ENCODE assay signal across 8 mouse cellular contexts in the genomic region with DNA sequence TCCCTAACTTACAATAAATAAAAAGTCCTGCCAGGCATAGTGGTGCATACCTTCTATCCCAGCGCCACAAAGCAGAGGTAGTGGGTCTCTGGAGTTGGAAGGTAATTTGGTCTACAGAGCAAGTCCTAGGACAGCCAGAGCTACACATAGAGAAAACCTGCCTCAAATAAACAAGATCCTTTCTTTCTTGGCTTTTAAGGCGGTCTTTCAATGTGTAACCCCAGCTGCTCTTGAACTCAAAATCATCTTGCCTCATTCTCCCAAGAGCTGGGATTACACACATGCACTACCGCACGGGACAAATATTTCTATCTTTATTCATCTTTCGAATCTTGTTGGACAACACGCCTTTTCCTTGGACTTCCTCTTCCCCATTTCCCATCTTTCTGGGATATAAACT. TPM values are rescaled to one million over a fixed set of nuclear protein-coding genes. Genes with fewer than 3 reads are reported as not detected.
DNase-seq lines count a peak whose midpoint lies in the region; ATAC-seq and TF ChIP-seq lines count a peak whose summit lies in the region.

No protein-coding gene starts in this region.

- 58% methylated on average over 6 of the region's 6 CpGs for WGBS in heart, embryonic 16.5 days
- 60% methylated on average over 6 of the region's 6 CpGs for WGBS in liver, postnatal 0 days (ENCODE audit: insufficient replicate concordance)

- no peak overlapping the region for H3K4me3 ChIP-seq in ES-Bruce4 (ENCODE audit: low read depth, low read length)
- peak overlapping the region; percentile 98 for H3K4me3 ChIP-seq in heart, embryonic 16.5 days (ENCODE audit: low read length)
- peak overlapping the region; percentile 92 for H3K4me3 ChIP-seq in liver, postnatal 0 days (ENCODE audit: low read depth, low read length)

- H3K27me3 ChIP-seq in ES-Bruce4 (ENCODE audit: control insufficient read depth, insufficient read depth, low read length, poor library complexity, severe bottlenecking), result no peaks in the 10 kb centered on the region
- H3K27me3 ChIP-seq in heart, embryonic 16.5 days (ENCODE audit: control insufficient read depth, insufficient read depth, low read length), result no peaks in the 10 kb centered on the region
- no peaks in the 10 kb centered on the region for H3K27me3 ChIP-seq in liver, postnatal 0 days (ENCODE audit: insufficient read depth, low read length)

- peak overlapping the region; percentile 61 for H3K9ac ChIP-seq in ES-Bruce4 (ENCODE audit: low read depth, poor library complexity, severe bottlenecking)
- H3K9ac ChIP-seq in heart, embryonic 16.5 days (ENCODE audit: low read length), result peak overlapping the region; percentile 99
- H3K9ac ChIP-seq in liver, postnatal 0 days (replicated peaks), result peak overlapping the region; percentile 89

- no peak for TF ChIP-seq EP300 in ES-Bruce4 (IDR thresholded peaks at IDR 0.05; ENCODE audit: insufficient read depth, low read depth, low read length)
- TF ChIP-seq EP300 in liver, postnatal 0 days (IDR thresholded peaks at IDR 0.05; ENCODE audit: low read depth), result no peak

- H3K4me1 ChIP-seq in ES-Bruce4 (ENCODE audit: control insufficient read depth, insufficient read depth, low read length), result no peaks in the 10 kb centered on the region
- H3K4me1 ChIP-seq in heart, embryonic 16.5 days (ENCODE audit: control insufficient read depth, insufficient read depth, low read length), result peaks cover 31% of the 10 kb centered on the region
- H3K4me1 ChIP-seq in liver, postnatal 0 days (ENCODE audit: insufficient read depth), result peaks cover 45% of the 10 kb centered on the region

- no peak for ATAC-seq in heart, embryonic 16.5 days (replicated peaks; ENCODE audit: extremely low read depth, insufficient read depth, low FRiP score)
- ATAC-seq in liver, postnatal 0 days, result no peak

- no peak overlapping the region for H3K27ac ChIP-seq in ES-Bruce4 (ENCODE audit: insufficient read depth, low read length)
- H3K27ac ChIP-seq in heart, embryonic 16.5 days (ENCODE audit: low read length), result peak overlapping the region; percentile 97
- peak overlapping the region; percentile 95 for H3K27ac ChIP-seq in liver, postnatal 0 days (ENCODE audit: low read depth)

- peak overlapping the region; percentile 86 for H3K4me2 ChIP-seq in heart, embryonic 16.5 days (ENCODE audit: low read depth, low read length)
- peak overlapping the region; percentile 94 for H3K4me2 ChIP-seq in liver, postnatal 0 days (ENCODE audit: low read depth, low read length)

- H3K9me3 ChIP-seq in ES-Bruce4 (replicated peaks; ENCODE audit: control insufficient read depth, insufficient read depth, low read length, poor library complexity, severe bottlenecking), result no peaks in the 10 kb centered on the region
- no peaks in the 10 kb centered on the region for H3K9me3 ChIP-seq in heart, embryonic 16.5 days (replicated peaks; ENCODE audit: control insufficient read depth, low read length)
- no peaks in the 10 kb centered on the region for H3K9me3 ChIP-seq in liver, postnatal 0 days (ENCODE audit: low read length)

- no peaks in the 10 kb centered on the region for H3K36me3 ChIP-seq in ES-Bruce4 (ENCODE audit: control insufficient read depth, insufficient read depth, low read length, poor library complexity, severe bottlenecking)
- no peaks in the 10 kb centered on the region for H3K36me3 ChIP-seq in heart, embryonic 16.5 days (ENCODE audit: control insufficient read depth, insufficient read depth)
- H3K36me3 ChIP-seq in liver, postnatal 0 days (replicated peaks; ENCODE audit: insufficient read depth, low read length), result no peaks in the 10 kb centered on the region

- no peak for TF ChIP-seq POLR2A in ES-Bruce4 (IDR thresholded peaks at IDR 0.05; ENCODE audit: insufficient read depth, low read length)

- peak; percentile 14 for DNase-seq in embryo, embryonic 10.5 days (ENCODE audit: low spot score)
- no peak for DNase-seq in embryo, embryonic 11 days
- no peak for DNase-seq in liver, postnatal 0 days
- DNase-seq in adrenal gland, adult 2 months, result no peak
- no peak for DNase-seq in frontal cortex, postnatal 25 days (ENCODE audit: low spot score in 2 of 2)
- DNase-seq in gastrocnemius, postnatal 10 days, result no peak

- TF ChIP-seq CTCF in ES-Bruce4 (IDR thresholded peaks at IDR 0.05; ENCODE audit: low read depth, low read length), result no peak
- TF ChIP-seq CTCF in liver, postnatal 0 days (IDR thresholded peaks at IDR 0.05; ENCODE audit: low read depth), result no peak

RNA-seq across cellular contexts. Expression of a gene that starts 1.4 kb away (rescaled TPM):
- polyA plus RNA-seq in ES-Bruce4 (2011; ENCODE audit: insufficient read depth, insufficient read length, low read depth, missing spikeins), result 16.8 and 20.1 TPM in 2 replicates
- 8.9 and 10.1 TPM in 2 replicates for polyA plus RNA-seq in heart, embryonic 16.5 days (2015; fragmentation: Nextera tagmentation; extraction: Ambion mirVana)
- 3.1 and 4.3 TPM in 2 replicates for polyA plus RNA-seq in liver, postnatal 0 days (2015; fragmentation: Nextera tagmentation; extraction: Ambion mirVana)
- total RNA-seq in adrenal gland, adult 2 months (2021), result 10 to 100 TPM; 22.6 to 36.1 TPM
- 13.0 and 13.9 TPM in 2 replicates for polyA plus RNA-seq in adrenal gland, adult 2 months (2012; rRNA removed)
- total RNA-seq in gastrocnemius, postnatal 10 days (2021), result 10 to 100 TPM; 14.8 to 18.2 TPM

RNA-seq across cellular contexts. Expression of a gene that starts 44.5 kb away (rescaled TPM):
- polyA plus RNA-seq in ES-Bruce4 (2011; ENCODE audit: insufficient read depth, insufficient read length, low read depth, missing spikeins), result 110 and 121 TPM in 2 replicates
- 142 and 151 TPM in 2 replicates for polyA plus RNA-seq in heart, embryonic 16.5 days (2015; fragmentation: Nextera tagmentation; extraction: Ambion mirVana)
- 82.0 and 89.4 TPM in 2 replicates for polyA plus RNA-seq in liver, postnatal 0 days (2015; fragmentation: Nextera tagmentation; extraction: Ambion mirVana)
- total RNA-seq in adrenal gland, adult 2 months (2021), result 100 to 1,000 TPM in 1 of 2 experiments, 10 to 100 TPM in 1; 57.1 to 103 TPM
- polyA plus RNA-seq in adrenal gland, adult 2 months (2012; rRNA removed), result 21.9 and 40.8 TPM in 2 replicates
- total RNA-seq in gastrocnemius, postnatal 10 days (2021), result 10 to 100 TPM; 50.6 to 55.3 TPM
